Mouse (Mus musculus): ENCODE measurements at regions not wholly inside any gene's neighbourhood (a gene's known extent, or its start where the extent isn't known, plus 50 kb on each side); places are given as distances from the start of the nearest gene placed in this dataset.

- TF ChIP-seq CTCF (IDR thresholded peaks at IDR 0.05; ENCODE audit: extremely low read depth, insufficient read length, insufficient replicate concordance, low read depth, low read length) (no peak), POLR2A (IDR thresholded peaks at IDR 0.05; ENCODE audit: low read depth, low read length) (no peak)
These were observed 148.6 kb downstream of the Csl start for GRCm38 (mm10) chr10:99610890-99611289.

All from small intestine, adult 2 months (tissue).